Mouse (Mus musculus) gastrocnemius, adult 8-10 months (tissue): Measurements from ENCODE around the gene Ppp1r12b. TPM values are rescaled to one million over a fixed set of nuclear protein-coding genes. Genes with fewer than 3 reads are reported as not detected.

ENCODE experiments used
- DNase-seq, 2 experiments: peaks; one replicate each; pipeline ENCODE4 v3.0.0; 2022; ENCODE audit warnings: low spot score in 2 of 2
- total RNA-seq, 4 experiments: library from RNA; stranded (reverse); gene quantifications; 2 replicates each; pipeline ENCODE4 v1.2.4; 2022

The Ppp1r12b gene
- total RNA-seq: 100 to 1,000 TPM; 167 to 191 (median 183) TPM

- DNase-seq: peak; percentile 94 to 96
Observed at GRCm38 (mm10) chr1:134955637-134956176, at the start of gene Ppp1r12b. Gene Ppp1r12b, minus strand, starts transcription at chr1:134955942.

- DNase-seq: no peak
Observed at GRCm38 (mm10) chr1:135003346-135003745, 47.6 kb upstream of the Ppp1r12b start.

- no peak for DNase-seq
Observed at GRCm38 (mm10) chr1:135000527-135000926, 44.8 kb upstream of the Ppp1r12b start.

GRCm38 (mm10) chr1:134998231-134998630, 42.5 kb upstream of the Ppp1r12b start:
- no peak for DNase-seq

- no peak for DNase-seq
Observed at GRCm38 (mm10) chr1:134997568-134997967, 41.8 kb upstream of the Ppp1r12b start.

GRCm38 (mm10) chr1:134996471-134996870, 40.7 kb upstream of the Ppp1r12b start:
- no peak for DNase-seq

- no peak for DNase-seq
Observed at GRCm38 (mm10) chr1:134995954-134996353, 40.2 kb upstream of the Ppp1r12b start.

- DNase-seq: no peak
Observed at GRCm38 (mm10) chr1:134995437-134995836, 39.7 kb upstream of the Ppp1r12b start.

GRCm38 (mm10) chr1:134994739-134995138, 39.0 kb upstream of the Ppp1r12b start:
- no peak for DNase-seq

- no peak for DNase-seq
Observed at GRCm38 (mm10) chr1:134992046-134992645, 36.4 kb upstream of the Ppp1r12b start.

- DNase-seq: peak in 1 of 2 experiments; percentile 22
Observed at GRCm38 (mm10) chr1:134989372-134989771, 33.6 kb upstream of the Ppp1r12b start.

GRCm38 (mm10) chr1:134987962-134988341, 32.2 kb upstream of the Ppp1r12b start:
- DNase-seq: no peak

- peak; percentile 10 to 42 for DNase-seq
Observed at GRCm38 (mm10) chr1:134987173-134987961, 31.6 kb upstream of the Ppp1r12b start.

GRCm38 (mm10) chr1:134972920-134973319, 17.2 kb upstream of the Ppp1r12b start:
- no peak for DNase-seq

GRCm38 (mm10) chr1:134965430-134965829, 9.7 kb upstream of the Ppp1r12b start:
- no peak for DNase-seq

GRCm38 (mm10) chr1:134962821-134963220, 7.1 kb upstream of the Ppp1r12b start:
- no peak for DNase-seq

- peak; percentile 85 to 92 for DNase-seq
Observed at GRCm38 (mm10) chr1:134962053-134962803, 6.5 kb upstream of the Ppp1r12b start, which contains the start of gene Ube2t. Gene Ube2t, plus strand, starts transcription at chr1:134962565.

- DNase-seq: no peak
Observed at GRCm38 (mm10) chr1:134960634-134961033, 4.9 kb upstream of the Ppp1r12b start.

- no peak for DNase-seq
Observed at GRCm38 (mm10) chr1:134955050-134955636, 599 bp downstream of the Ppp1r12b start.

- peak; percentile 28 to 36 for DNase-seq
Observed at GRCm38 (mm10) chr1:134949946-134950345, 5.8 kb downstream of the Ppp1r12b start.

GRCm38 (mm10) chr1:134947590-134947989, 8.2 kb downstream of the Ppp1r12b start:
- no peak for DNase-seq
